Mouse (Mus musculus) lung, postnatal 0 days (tissue): ENCODE results near the gene Hps4. TPM values are rescaled to one million over a fixed set of nuclear protein-coding genes. Genes with fewer than 3 reads are reported as not detected.

Experiments
- ATAC-seq: fragments of 200-750 bp; cut with Nextera tagmentation; 2 replicates; pipeline ENCODE4 v1.8.0; 2017; ENCODE audit warnings: moderate library complexity
- DNase-seq: peaks from one replicate; pipeline ENCODE4 v3.0.0-alpha.2; 2016; ENCODE audit warnings: low spot score
- H3K27ac ChIP-seq: fragments of 300-500 bp; sonication (generic); 2 replicates; pipeline ENCODE4 v1.5.1; 2014; ENCODE audit warnings: antibody characterized with exemption, mild to moderate bottlenecking, low read length, mixed read lengths
- H3K27me3 ChIP-seq: fragments of 300-500 bp; sonication (generic); replicated peaks from 2 replicates; pipeline ENCODE4 v1.6.1; 2014; ENCODE audit warnings: low read length, mixed read lengths; ENCODE audit not compliant: insufficient read depth
- H3K36me3 ChIP-seq: fragments of 300-500 bp; sonication (generic); 2 replicates; pipeline ENCODE4 v1.6.1; 2014; ENCODE audit warnings: low read length, mixed read lengths; ENCODE audit not compliant: insufficient read depth
- H3K4me1 ChIP-seq: fragments of 300-500 bp; sonication (generic); 2 replicates; pipeline ENCODE4 v1.6.1; 2014; ENCODE audit warnings: antibody characterized with exemption, low read depth, low read length, mixed read lengths; ENCODE audit not compliant: insufficient read depth
- H3K4me2 ChIP-seq: fragments of 300-500 bp; sonication (generic); replicated peaks from 2 replicates; pipeline ENCODE4 v1.6.1; 2014; ENCODE audit warnings: low read depth, mild to moderate bottlenecking, low read length, moderate library complexity, mixed read lengths
- H3K4me3 ChIP-seq: fragments of 300-500 bp; sonication (generic); 2 replicates; pipeline ENCODE4 v1.5.1; 2014; ENCODE audit warnings: low read depth, low read length
- H3K9ac ChIP-seq: fragments of 300-500 bp; sonication (generic); replicated peaks from 2 replicates; pipeline ENCODE4 v1.6.1; 2014; ENCODE audit warnings: low read depth, mild to moderate bottlenecking
- H3K9me3 ChIP-seq: fragments of 300-500 bp; sonication (generic); 2 replicates; pipeline ENCODE4 v1.6.1; 2016; ENCODE audit warnings: low read length, mixed read lengths
- CTCF ChIP-seq: IDR thresholded peaks from 2 replicates; pipeline ENCODE4 v1.5.1; 2016; ENCODE audit warnings: antibody characterized with exemption, mild to moderate bottlenecking
- EP300 ChIP-seq: IDR thresholded peaks from 2 replicates; pipeline ENCODE4 v1.6.1; 2016; ENCODE audit warnings: antibody characterized with exemption, mild to moderate bottlenecking, control low read depth
- WGBS: fragments of 180-500 bp; shearing (Covaris S2); extraction: QIAGEN DNeasy Blood & Tissue Kit; methylation state at CpG from one replicate; pipeline ENCODE4 v1.1.7; 2014; 5-methylcytosine and 5-hydroxymethylcytosine counted together
- polyA plus RNA-seq: library from polyadenylated mRNA; unstranded; fragments of >200 nt; fragmentation: Nextera tagmentation; extraction: Ambion mirVana; gene quantifications from 2 replicates; pipeline ENCODE4 v1.2.1, GENCODE M21; 2015

Hps4 gene
- 19.7 and 22.1 TPM in 2 replicates for polyA plus RNA-seq

DNA sequence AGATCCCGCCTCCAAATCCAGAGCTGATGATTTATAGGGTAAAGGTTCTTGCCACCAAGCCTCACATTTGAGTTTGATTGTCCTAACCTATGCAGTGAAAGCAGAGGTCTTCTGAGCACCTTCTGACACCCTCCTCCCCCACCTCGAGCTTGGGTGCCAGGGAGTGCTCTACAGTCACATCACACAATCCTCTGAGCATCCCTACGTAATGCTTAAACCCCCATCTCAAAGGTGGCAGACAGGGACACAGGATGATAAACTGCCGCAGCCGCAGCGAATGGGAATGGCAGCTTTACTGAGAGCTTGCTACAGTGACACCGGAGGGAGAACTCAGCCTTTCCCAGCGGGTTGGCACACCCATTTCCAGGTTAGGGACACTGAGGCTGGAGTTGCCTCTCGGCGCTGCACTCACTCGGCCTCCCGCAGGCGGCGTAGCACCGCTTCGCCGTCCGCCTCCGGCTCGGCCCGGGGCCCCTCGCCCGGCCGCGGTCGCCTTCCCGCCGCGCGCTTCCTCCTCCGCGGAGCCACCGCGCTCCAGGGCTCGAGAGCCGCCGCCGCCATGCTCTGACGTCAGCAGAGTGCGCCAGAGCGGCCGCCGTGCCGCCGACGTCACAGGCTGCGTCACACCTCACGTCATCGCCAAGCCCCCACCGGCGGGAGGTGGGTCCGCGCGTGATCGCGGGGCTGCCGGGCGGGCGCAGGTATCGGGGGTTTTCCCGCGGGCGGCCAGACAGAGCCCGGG lies at the start of gene Hps4, which contains the start of gene Srrd:
Gene Hps4 (plus strand): TSS at position 621 of the 742 bp plus-strand sequence.
Gene Srrd (minus strand): TSS at position 578 of the 742 bp plus-strand sequence.
- Histone ChIP-seq H3K4me3 (peak within 1 kb of the TSS; percentile 87), H3K36me3 (0 out of 2 replicates have a peak, but pooled peaks cover 1% of the 10 kb centered on the region), H3K9me3 (no peaks in the 10 kb centered on the region), H3K4me2 (peak within 1 kb of the TSS; percentile 65), H3K27ac (peak within 1 kb of the TSS; percentile 78), H3K9ac (peak within 1 kb of the TSS; percentile 76), H3K27me3 (no peaks in the 10 kb centered on the region), H3K4me1 (0 out of 2 replicates have a peak, but pooled peaks cover 3% of the 10 kb centered on the region)
- 2% methylated on average over 52 of the region's 64 CpGs for WGBS
- DNase-seq (peak; percentile 80), ATAC-seq (peak; percentile 86)
- TF ChIP-seq EP300 = no peak
- no peak; the same call in 1 of the 2 replicates for TF ChIP-seq CTCF

DNA sequence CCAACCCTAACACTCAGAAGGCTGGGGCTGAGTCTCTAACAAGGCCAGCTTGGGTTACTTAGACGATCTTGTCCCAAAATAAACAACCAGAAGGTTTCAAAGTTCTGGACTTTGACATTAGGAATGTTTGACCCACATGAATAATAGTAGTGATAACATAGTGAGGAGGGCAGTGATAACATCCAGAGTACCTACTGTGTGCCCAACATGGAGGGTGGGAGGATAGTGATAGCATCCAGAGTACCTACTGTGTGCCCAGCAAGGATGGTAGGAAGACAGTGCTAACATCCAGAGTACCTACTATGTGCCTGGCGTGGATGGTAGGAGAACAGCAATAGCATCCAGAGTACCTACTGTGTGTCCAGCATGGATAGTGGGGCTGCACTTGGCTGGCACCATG lies 49.1 kb upstream of the Hps4 start:
- Histone ChIP-seq H3K27me3 (no peaks in the 10 kb centered on the region), H3K9me3 (no peaks in the 10 kb centered on the region), H3K4me2 (no peak overlapping the region), H3K9ac (no peak overlapping the region), H3K36me3 (no peaks in the 10 kb centered on the region), H3K27ac (no peak overlapping the region), H3K4me1 (peaks cover 15% of the 10 kb centered on the region), H3K4me3 (no peak overlapping the region)
- ATAC-seq = no peak
- no peak for DNase-seq
- 54% methylated on average over 2 of the region's 2 CpGs for WGBS
- no peak for TF ChIP-seq EP300
- TF ChIP-seq CTCF = no peak

DNA sequence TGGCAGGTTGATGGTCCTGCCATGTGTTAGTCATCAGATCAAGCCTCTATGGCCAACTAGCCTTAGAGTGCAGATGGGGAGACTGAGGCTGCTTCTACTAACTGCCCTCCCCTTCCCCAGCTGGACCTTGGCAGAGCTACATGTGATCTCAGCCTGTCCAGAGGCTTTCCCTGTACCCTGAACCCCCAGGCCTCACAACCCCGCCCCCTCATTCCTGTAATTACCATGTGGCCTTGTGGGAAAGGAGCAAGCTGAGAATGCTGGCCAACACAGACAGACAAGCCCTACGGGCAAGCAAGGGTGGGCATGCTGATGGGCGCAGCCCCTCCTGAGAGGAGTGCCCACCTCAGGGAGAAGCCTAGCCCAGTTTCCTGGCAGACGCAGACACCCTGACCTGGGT lies 48.2 kb upstream of the Hps4 start:
- H3K4me1 ChIP-seq = peaks cover 17% of the 10 kb centered on the region
- no peak for ATAC-seq
- 77% methylated on average over 4 of the region's 4 CpGs for WGBS

DNA sequence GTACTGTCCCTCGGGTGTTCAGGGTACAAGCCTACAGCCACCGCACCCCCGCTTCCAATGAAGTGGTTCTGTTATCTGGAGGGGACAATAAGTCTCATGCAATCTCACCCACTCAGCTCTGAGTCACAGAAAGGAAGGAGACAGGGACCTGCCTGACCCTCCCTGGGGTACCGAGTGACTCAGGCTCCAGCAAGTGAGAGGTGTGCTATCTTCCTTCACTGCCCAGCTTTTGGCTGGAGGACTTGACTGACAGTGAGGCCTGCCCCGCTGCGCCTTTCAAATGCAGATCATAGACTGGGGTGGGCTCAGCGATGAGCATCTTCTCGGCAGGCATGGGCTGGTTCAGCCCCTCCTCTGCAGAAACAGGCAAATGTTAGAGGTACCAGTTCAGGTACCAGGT lies 47.7 kb upstream of the Hps4 start:
- TF ChIP-seq EP300 (no peak), CTCF (no peak)
- H3K4me2 ChIP-seq = no peak overlapping the region
- H3K27ac ChIP-seq = no peak overlapping the region; the same call in 1 of the 2 replicates
- H3K27me3 ChIP-seq = no peaks in the 10 kb centered on the region
- 62% methylated on average over 8 of the region's 8 CpGs for WGBS
- peaks cover 17% of the 10 kb centered on the region for H3K4me1 ChIP-seq
- no peak for ATAC-seq
- no peaks in the 10 kb centered on the region for H3K36me3 ChIP-seq
- H3K9me3 ChIP-seq = no peaks in the 10 kb centered on the region
- no peak for DNase-seq
- no peak overlapping the region for H3K9ac ChIP-seq
- H3K4me3 ChIP-seq = no peak overlapping the region

More for the DNA sequence above, 48.2 kb upstream of the Hps4 start:
- H3K27ac ChIP-seq = no peak overlapping the region; the same call in 1 of the 2 replicates
- TF ChIP-seq EP300 = no peak
- no peak for TF ChIP-seq CTCF
- no peaks in the 10 kb centered on the region for H3K27me3 ChIP-seq
- no peaks in the 10 kb centered on the region for H3K36me3 ChIP-seq
- H3K4me2 ChIP-seq = no peak overlapping the region
- no peaks in the 10 kb centered on the region for H3K9me3 ChIP-seq
- no peak overlapping the region for H3K9ac ChIP-seq
- H3K4me3 ChIP-seq = no peak overlapping the region
- DNase-seq = no peak

DNA sequence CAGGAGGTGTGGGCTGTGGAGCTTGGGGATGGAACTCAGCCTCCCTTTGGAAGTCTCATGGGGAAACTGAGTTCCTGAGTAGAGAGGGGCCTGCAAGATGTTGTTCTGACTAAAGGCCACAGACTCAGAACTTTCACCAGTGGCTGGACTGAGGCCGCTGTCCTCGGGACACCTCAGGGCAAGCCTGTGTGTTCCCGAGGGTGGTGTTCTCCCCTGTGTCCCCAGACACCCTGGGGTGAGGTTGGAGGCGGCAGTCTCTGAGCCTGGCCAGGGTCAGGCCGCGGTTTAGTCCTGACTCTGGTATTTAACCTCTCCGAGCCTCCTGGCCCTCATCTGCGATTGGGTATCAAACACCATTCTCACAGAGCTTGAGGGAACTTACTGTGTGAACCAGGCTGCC lies 47.3 kb upstream of the Hps4 start:
- ATAC-seq (no peak), DNase-seq (no peak)
- Histone ChIP-seq H3K4me1 (peaks cover 17% of the 10 kb centered on the region), H3K4me2 (no peak overlapping the region), H3K9ac (no peak overlapping the region), H3K27ac (no peak overlapping the region), H3K27me3 (no peaks in the 10 kb centered on the region), H3K9me3 (no peaks in the 10 kb centered on the region), H3K4me3 (no peak overlapping the region), H3K36me3 (no peaks in the 10 kb centered on the region)
- no peak for TF ChIP-seq CTCF
- no peak for TF ChIP-seq EP300
- WGBS = 66% methylated on average over 8 of the region's 8 CpGs

DNA sequence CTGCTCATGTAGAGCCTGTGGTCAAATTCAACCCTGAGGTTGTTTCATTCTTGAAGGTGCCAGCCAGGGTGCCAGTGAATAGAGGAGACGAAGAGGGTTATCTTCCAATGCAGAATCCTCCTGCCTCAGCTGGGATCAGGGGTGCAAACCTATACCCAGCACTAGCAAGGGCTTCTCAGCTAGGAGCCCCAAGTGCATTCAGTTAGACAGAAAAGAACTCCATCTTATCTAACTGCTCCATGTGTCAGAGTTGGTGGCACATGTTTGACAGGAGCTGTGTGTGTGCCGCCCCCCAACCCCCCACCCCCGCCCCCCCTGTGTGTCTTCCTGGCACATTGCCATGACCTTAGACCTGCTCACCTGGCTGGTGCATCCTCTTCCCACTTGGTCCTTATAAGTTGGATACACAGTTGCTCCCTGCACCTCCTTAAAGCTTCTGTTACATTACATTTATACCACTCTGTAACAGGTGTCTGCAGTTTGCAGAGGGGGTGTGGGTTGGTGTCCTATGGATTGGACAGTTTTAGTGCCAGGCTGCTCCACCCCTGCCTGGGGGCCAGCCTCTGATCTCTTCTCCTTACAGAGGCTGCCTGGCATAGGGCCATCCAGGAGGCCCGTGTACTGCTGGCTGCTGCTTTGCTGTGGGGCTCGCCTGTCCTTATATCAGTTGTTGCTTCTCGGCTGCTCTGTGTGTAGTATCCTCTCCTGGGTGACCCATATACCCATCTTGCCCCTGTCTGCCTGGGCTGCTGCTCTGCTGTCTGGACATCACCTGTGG lies 46.3 kb upstream of the Hps4 start:
- no peak overlapping the region for H3K4me2 ChIP-seq
- H3K36me3 ChIP-seq = no peaks in the 10 kb centered on the region
- 49% methylated on average over 6 of the region's 6 CpGs for WGBS
- H3K9ac ChIP-seq = no peak overlapping the region
- DNase-seq (no peak), ATAC-seq (no peak)
- H3K27me3 ChIP-seq = no peaks in the 10 kb centered on the region
- H3K4me1 ChIP-seq = peaks cover 17% of the 10 kb centered on the region
- peak overlapping the region; percentile 38; the same call in 1 of the 2 replicates for H3K27ac ChIP-seq
- TF ChIP-seq CTCF (no peak), EP300 (no peak)
- no peak overlapping the region for H3K4me3 ChIP-seq
- H3K9me3 ChIP-seq = no peaks in the 10 kb centered on the region
